Mouse (Mus musculus) spleen, adult 2 months (tissue): ENCODE measurements around the gene Cped1. TPM values are rescaled to one million over a fixed set of nuclear protein-coding genes. Genes with fewer than 3 reads are reported as not detected.

Experiments used
- DNase-seq, 2 experiments: peaks; one replicate each; pipeline versions ENCODE4 v3.0.0 to v3.0.0-alpha.2; 2012 to 2021; ENCODE audit warnings: low spot score in 2 of 2, low read depth in 1 of 2
- H3K27ac ChIP-seq: fragments of 200-500 bp; 2 replicates; pipeline ENCODE4 v1.5.1; 2012; ENCODE audit warnings: low read length, inconsistent platforms; ENCODE audit not compliant: insufficient read depth
- H3K27me3 ChIP-seq: fragments of 200-500 bp; 2 replicates; pipeline ENCODE4 v1.6.1; 2012; ENCODE audit warnings: mild to moderate bottlenecking, moderate library complexity, low read length, inconsistent platforms; ENCODE audit not compliant: control insufficient read depth, insufficient read depth
- H3K36me3 ChIP-seq: fragments of 200-500 bp; 2 replicates; pipeline ENCODE4 v1.6.1; 2012; ENCODE audit warnings: mild to moderate bottlenecking, low read length, inconsistent platforms; ENCODE audit not compliant: control insufficient read depth, insufficient read depth
- H3K4me1 ChIP-seq: fragments of 200-500 bp; 2 replicates; pipeline ENCODE4 v1.6.1; 2011; ENCODE audit warnings: inconsistent platforms; ENCODE audit not compliant: control insufficient read depth, insufficient read depth, insufficient read length
- H3K4me3 ChIP-seq: fragments of 200-500 bp; 2 replicates; pipeline ENCODE4 v1.5.1; 2011; ENCODE audit warnings: mild to moderate bottlenecking, inconsistent platforms; ENCODE audit not compliant: insufficient read depth, insufficient read length; ENCODE audit errors: extremely low read depth
- CTCF ChIP-seq: fragments of 200-500 bp; IDR thresholded peaks from 2 replicates; pipeline ENCODE4 v1.5.1; 2011; ENCODE audit warnings: mild to moderate bottlenecking, inconsistent platforms; ENCODE audit not compliant: insufficient read depth, insufficient read length, insufficient replicate concordance; ENCODE audit errors: extremely low read depth
- POLR2A ChIP-seq: fragments of 200-500 bp; IDR thresholded peaks from 2 replicates; pipeline ENCODE4 v1.6.1; 2011; ENCODE audit warnings: low read depth, low read length, inconsistent platforms
- WGBS: fragments of 180-500 bp; shearing (Covaris S2); methylation state at CpG from one replicate; pipeline ENCODE4 v1.1.7; 2018; 5-methylcytosine and 5-hydroxymethylcytosine counted together
- polyA plus RNA-seq: library from polyadenylated mRNA; depleted of rRNA; stranded (reverse); fragments of >200 nt; gene quantifications from 2 replicates; pipeline ENCODE4 v1.2.3, GENCODE M21; 2012

Gene Cped1
- polyA plus RNA-seq, 1 experiment: 2.7 TPM

- WGBS: 93% methylated on average over 10 of the region's 10 CpGs
- H3K27ac ChIP-seq: no peak overlapping the region
- H3K27me3 ChIP-seq: no peaks in the 10 kb centered on the region; the same call in 1 of the 2 replicates
- H3K4me3 ChIP-seq: no peak overlapping the region
- no peak for DNase-seq
- H3K4me1 ChIP-seq: no peaks in the 10 kb centered on the region
- H3K36me3 ChIP-seq: no peaks in the 10 kb centered on the region
- no peak for TF ChIP-seq POLR2A
- TF ChIP-seq CTCF: no peak
Measured at GRCm38 (mm10) chr6:22136805-22137204, 151.1 kb downstream of the Cped1 start.

- no peak overlapping the region for H3K4me3 ChIP-seq
- 81% methylated on average over 8 of the region's 8 CpGs for WGBS
Measured at GRCm38 (mm10) chr6:22140786-22141185, 155.1 kb downstream of the Cped1 start.

GRCm38 (mm10) chr6:22147236-22147635, 161.5 kb downstream of the Cped1 start:
- TF ChIP-seq POLR2A (no peak), CTCF (no peak)
- Histone ChIP-seq H3K4me1 (no peaks in the 10 kb centered on the region), H3K27me3 (no peaks in the 10 kb centered on the region), H3K36me3 (no peaks in the 10 kb centered on the region), H3K4me3 (no peak overlapping the region), H3K27ac (no peak overlapping the region)
- no peak for DNase-seq
- 87% methylated on average over 4 of the region's 4 CpGs for WGBS

More at GRCm38 (mm10) chr6:22140786-22141185, 155.1 kb downstream of the Cped1 start:
- no peak for DNase-seq
- H3K36me3 ChIP-seq: no peaks in the 10 kb centered on the region
- TF ChIP-seq CTCF (no peak), POLR2A (no peak)
- no peak overlapping the region for H3K27ac ChIP-seq
- no peaks in the 10 kb centered on the region for H3K4me1 ChIP-seq
- H3K27me3 ChIP-seq: no peaks in the 10 kb centered on the region; the same call in 1 of the 2 replicates

- Histone ChIP-seq H3K4me3 (no peak overlapping the region), H3K27ac (no peak overlapping the region), H3K27me3 (no peaks in the 10 kb centered on the region), H3K4me1 (no peaks in the 10 kb centered on the region), H3K36me3 (no peaks in the 10 kb centered on the region)
- TF ChIP-seq CTCF (no peak), POLR2A (no peak)
- no peak for DNase-seq
- WGBS: 91% methylated on average over 2 of the region's 2 CpGs
Measured at GRCm38 (mm10) chr6:22148511-22148910, 162.8 kb downstream of the Cped1 start.

- H3K27ac ChIP-seq: no peak overlapping the region
- no peak overlapping the region for H3K4me3 ChIP-seq
- 87% methylated on average over 5 of the region's 5 CpGs for WGBS
- no peaks in the 10 kb centered on the region for H3K4me1 ChIP-seq
- TF ChIP-seq CTCF: no peak
- TF ChIP-seq POLR2A: no peak
- no peaks in the 10 kb centered on the region for H3K36me3 ChIP-seq
- no peak for DNase-seq
- no peaks in the 10 kb centered on the region for H3K27me3 ChIP-seq
Measured at GRCm38 (mm10) chr6:22157461-22157860, 171.7 kb downstream of the Cped1 start.

GRCm38 (mm10) chr6:22161944-22162343, 176.2 kb downstream of the Cped1 start:
- Histone ChIP-seq H3K27me3 (no peaks in the 10 kb centered on the region), H3K4me1 (no peaks in the 10 kb centered on the region), H3K36me3 (no peaks in the 10 kb centered on the region), H3K27ac (no peak overlapping the region), H3K4me3 (no peak overlapping the region)
- WGBS: 78% methylated on average over 1 of the region's 1 CpGs
- DNase-seq: no peak
- TF ChIP-seq CTCF: no peak
- no peak for TF ChIP-seq POLR2A

- Histone ChIP-seq H3K4me3 (no peak overlapping the region), H3K27ac (no peak overlapping the region), H3K36me3 (no peaks in the 10 kb centered on the region), H3K4me1 (no peaks in the 10 kb centered on the region), H3K27me3 (no peaks in the 10 kb centered on the region)
- TF ChIP-seq CTCF: no peak
- no peak for TF ChIP-seq POLR2A
- WGBS: 61% methylated on average over 2 of the region's 2 CpGs
- no peak for DNase-seq
Measured at GRCm38 (mm10) chr6:22168388-22168787, 182.7 kb downstream of the Cped1 start.
